Mouse (Mus musculus): ENCODE measurements around the gene Cnp. TPM values are rescaled to one million over a fixed set of nuclear protein-coding genes. Genes with fewer than 3 reads are reported as not detected.
A peak's percentile ranks its signal among the peaks of the same experiment; 100 is the strongest.

Cnp gene
- polyA plus RNA-seq, 1 experiment: 29.9 TPM

- Histone ChIP-seq H3K4me1 (ENCODE audit: control insufficient read depth, insufficient read depth, low read length) (no peaks in the 10 kb centered on the region), H3K4me3 (replicated peaks; ENCODE audit: extremely low read depth, low read depth, low read length) (no peak overlapping the region)
- 53% methylated on average over 1 of the region's 1 CpGs for WGBS
- TF ChIP-seq CTCF (IDR thresholded peaks at IDR 0.05; ENCODE audit: insufficient read depth, low read length) (no peak), POLR2A (IDR thresholded peaks at IDR 0.05; ENCODE audit: borderline replicate concordance, extremely low read depth, low read depth, low read length) (no peak)
- DNase-seq: no peak
Observed at GRCm38 (mm10) chr11:100535996-100536395, 38.7 kb upstream of the Cnp start.

- Histone ChIP-seq H3K4me1 (ENCODE audit: control insufficient read depth, insufficient read depth, low read length) (no peaks in the 10 kb centered on the region), H3K4me3 (replicated peaks; ENCODE audit: extremely low read depth, low read depth, low read length) (no peak overlapping the region)
- TF ChIP-seq POLR2A (IDR thresholded peaks at IDR 0.05; ENCODE audit: borderline replicate concordance, extremely low read depth, low read depth, low read length): no peak
- no peak for TF ChIP-seq CTCF (IDR thresholded peaks at IDR 0.05; ENCODE audit: insufficient read depth, low read length)
- no peak for DNase-seq
Observed at GRCm38 (mm10) chr11:100536466-100536865, 38.2 kb upstream of the Cnp start.

GRCm38 (mm10) chr11:100540966-100541365 is 33.7 kb upstream of the Cnp start:
- peaks cover 6% of the 10 kb centered on the region; the same call in 1 of the 2 replicates for H3K4me1 ChIP-seq (ENCODE audit: control insufficient read depth, insufficient read depth, low read length)
- DNase-seq: no peak
- WGBS: 46% methylated on average over 6 of the region's 6 CpGs
- TF ChIP-seq POLR2A (IDR thresholded peaks at IDR 0.05; ENCODE audit: borderline replicate concordance, extremely low read depth, low read depth, low read length) (no peak), CTCF (IDR thresholded peaks at IDR 0.05; ENCODE audit: insufficient read depth, low read length) (no peak)
- H3K4me3 ChIP-seq (replicated peaks; ENCODE audit: extremely low read depth, low read depth, low read length): no peak overlapping the region

DNA sequence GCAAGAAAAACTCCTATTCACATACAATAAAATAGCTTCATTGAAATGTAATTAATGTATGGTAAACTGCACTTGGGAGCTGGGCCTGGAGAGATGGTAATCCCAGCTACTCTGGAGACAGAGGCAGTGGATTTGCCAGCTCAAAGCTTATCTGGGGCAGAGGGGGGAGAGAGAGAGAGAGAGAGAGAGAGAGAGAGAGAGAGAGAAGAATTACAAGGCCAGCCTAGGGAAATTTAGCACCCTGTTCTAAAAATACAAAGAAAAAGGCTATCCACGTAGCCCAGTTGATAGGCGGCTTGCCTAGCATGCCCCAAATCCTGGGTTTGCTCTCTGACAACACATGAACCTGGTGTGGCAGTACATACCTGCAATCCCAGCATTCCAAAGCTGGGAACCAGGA is 33.1 kb upstream of the Cnp start:
- Histone ChIP-seq H3K4me3 (replicated peaks; ENCODE audit: extremely low read depth, low read depth, low read length) (no peak overlapping the region), H3K4me1 (ENCODE audit: control insufficient read depth, insufficient read depth, low read length) (peaks cover 7% of the 10 kb centered on the region; the same call in 1 of the 2 replicates)
- no peak for DNase-seq
- no peak for TF ChIP-seq CTCF (IDR thresholded peaks at IDR 0.05; ENCODE audit: insufficient read depth, low read length)
- no peak for TF ChIP-seq POLR2A (IDR thresholded peaks at IDR 0.05; ENCODE audit: borderline replicate concordance, extremely low read depth, low read depth, low read length)
- 77% methylated on average over 2 of the region's 2 CpGs for WGBS

- peaks cover 7% of the 10 kb centered on the region; the same call in 1 of the 2 replicates for H3K4me1 ChIP-seq (ENCODE audit: control insufficient read depth, insufficient read depth, low read length)
- TF ChIP-seq POLR2A (IDR thresholded peaks at IDR 0.05; ENCODE audit: borderline replicate concordance, extremely low read depth, low read depth, low read length) (peak; percentile 69; the same call in 1 of the 2 replicates), CTCF (IDR thresholded peaks at IDR 0.05; ENCODE audit: insufficient read depth, low read length) (no peak)
- WGBS: 5% methylated on average over 28 of the region's 28 CpGs
- H3K4me3 ChIP-seq (replicated peaks; ENCODE audit: extremely low read depth, low read depth, low read length): peak within 1 kb of the TSS; percentile 56
- peak; percentile 79 for DNase-seq
Observed at GRCm38 (mm10) chr11:100544832-100545745, 29.6 kb upstream of the Cnp start, which contains the start of gene Ttc25. Ttc25 (plus strand) TSS chr11:100545607.

DNA sequence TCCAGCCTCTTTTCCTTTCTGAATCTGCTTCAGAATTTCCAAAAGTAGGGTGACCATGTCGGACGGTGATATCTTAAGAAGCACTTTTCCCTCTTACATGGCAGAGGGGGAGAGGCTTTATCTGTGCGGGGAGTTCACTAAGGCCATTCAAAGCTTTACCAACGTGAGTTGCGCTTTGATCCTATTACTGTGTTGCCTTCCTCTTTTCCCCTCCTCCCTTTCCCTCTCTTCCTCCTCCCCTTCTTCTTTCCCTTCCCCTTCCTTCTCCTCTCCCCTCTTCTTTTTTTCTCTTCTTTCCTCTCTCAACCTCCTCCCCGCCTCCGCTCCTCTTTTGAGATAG is 29.0 kb upstream of the Cnp start:
- DNase-seq: no peak
- Histone ChIP-seq H3K4me3 (replicated peaks; ENCODE audit: extremely low read depth, low read depth, low read length) (peak overlapping the region; percentile 56), H3K4me1 (ENCODE audit: control insufficient read depth, insufficient read depth, low read length) (peaks cover 7% of the 10 kb centered on the region; the same call in 1 of the 2 replicates)
- 24% methylated on average over 7 of the region's 7 CpGs for WGBS
- TF ChIP-seq POLR2A (IDR thresholded peaks at IDR 0.05; ENCODE audit: borderline replicate concordance, extremely low read depth, low read depth, low read length) (no peak), CTCF (IDR thresholded peaks at IDR 0.05; ENCODE audit: insufficient read depth, low read length) (no peak)

- H3K4me3 ChIP-seq (replicated peaks; ENCODE audit: extremely low read depth, low read depth, low read length): no peak overlapping the region
- 59% methylated on average over 6 of the region's 6 CpGs for WGBS
- DNase-seq: no peak
- TF ChIP-seq CTCF (IDR thresholded peaks at IDR 0.05; ENCODE audit: insufficient read depth, low read length): no peak
- no peak for TF ChIP-seq POLR2A (IDR thresholded peaks at IDR 0.05; ENCODE audit: borderline replicate concordance, extremely low read depth, low read depth, low read length)
- H3K4me1 ChIP-seq (ENCODE audit: control insufficient read depth, insufficient read depth, low read length): peaks cover 7% of the 10 kb centered on the region; the same call in 1 of the 2 replicates
Observed at GRCm38 (mm10) chr11:100546955-100547354, 27.7 kb upstream of the Cnp start.

DNA sequence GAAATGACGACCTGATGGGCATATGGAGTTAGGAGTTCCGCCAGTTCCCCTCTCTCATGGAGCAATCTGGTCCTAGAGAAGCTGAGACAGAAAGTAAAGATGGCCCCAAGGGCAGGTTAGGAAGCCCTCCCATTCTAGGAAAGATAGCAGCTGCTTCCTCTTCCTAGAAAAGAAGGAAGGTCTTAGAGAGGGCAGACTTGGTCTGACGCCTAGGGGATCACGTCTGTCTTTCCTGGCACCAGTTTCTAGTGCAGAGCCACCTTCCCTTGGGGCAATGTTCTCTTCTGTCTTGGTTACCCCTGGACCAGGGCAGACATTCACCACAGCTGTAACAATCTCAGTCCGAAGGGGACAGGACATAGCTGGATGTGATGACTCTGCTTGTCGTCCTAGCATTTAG is 26.6 kb upstream of the Cnp start:
- TF ChIP-seq POLR2A (IDR thresholded peaks at IDR 0.05; ENCODE audit: borderline replicate concordance, extremely low read depth, low read depth, low read length) (no peak), CTCF (IDR thresholded peaks at IDR 0.05; ENCODE audit: insufficient read depth, low read length) (no peak)
- no peak for DNase-seq
- peaks cover 7% of the 10 kb centered on the region; the same call in 1 of the 2 replicates for H3K4me1 ChIP-seq (ENCODE audit: control insufficient read depth, insufficient read depth, low read length)
- H3K4me3 ChIP-seq (replicated peaks; ENCODE audit: extremely low read depth, low read depth, low read length): no peak overlapping the region
- WGBS: 68% methylated on average over 6 of the region's 6 CpGs

DNA sequence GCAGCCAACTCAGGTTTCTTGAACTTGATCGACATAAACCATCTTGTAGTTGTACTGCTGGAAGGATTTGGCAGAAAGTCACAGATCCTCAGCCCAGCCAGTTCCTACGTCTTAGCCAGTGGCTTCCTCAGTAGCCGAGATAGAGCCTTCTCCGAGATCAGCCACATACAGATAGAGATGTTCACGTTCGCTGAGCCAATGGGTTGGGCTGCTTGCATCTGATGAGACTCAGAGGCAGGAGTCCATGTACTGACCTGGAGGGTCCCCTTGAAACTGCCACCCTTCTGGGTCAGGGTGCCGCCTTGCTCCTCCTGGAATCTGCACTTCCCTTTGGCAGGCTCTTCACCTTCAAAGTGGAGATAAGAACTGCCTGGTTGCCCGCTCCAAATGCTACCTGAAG is 25.2 kb upstream of the Cnp start:
- peaks cover 7% of the 10 kb centered on the region; the same call in 1 of the 2 replicates for H3K4me1 ChIP-seq (ENCODE audit: control insufficient read depth, insufficient read depth, low read length)
- no peak for DNase-seq
- 74% methylated on average over 8 of the region's 8 CpGs for WGBS

DNA sequence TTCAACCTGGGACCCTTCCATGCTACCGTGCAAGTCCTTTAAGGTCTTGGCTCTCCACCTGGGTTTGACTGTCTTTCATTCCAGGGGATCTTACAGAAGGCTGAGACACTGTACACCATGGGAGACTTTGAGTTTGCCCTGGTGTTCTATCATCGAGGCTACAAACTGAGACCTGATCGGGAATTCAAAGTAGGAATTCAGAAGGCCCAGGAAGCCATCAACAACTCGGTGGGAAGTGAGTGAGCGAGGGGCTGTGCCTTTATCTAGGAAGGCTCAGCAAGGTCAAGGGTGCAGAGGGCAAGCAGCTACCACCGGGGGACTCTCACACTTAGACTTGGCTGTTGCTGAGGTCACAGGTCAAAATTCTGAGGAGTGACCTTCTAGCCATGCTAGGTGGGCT is 24.6 kb upstream of the Cnp start:
- Histone ChIP-seq H3K4me1 (ENCODE audit: control insufficient read depth, insufficient read depth, low read length) (peaks cover 7% of the 10 kb centered on the region; the same call in 1 of the 2 replicates), H3K4me3 (replicated peaks; ENCODE audit: extremely low read depth, low read depth, low read length) (no peak overlapping the region)
- TF ChIP-seq POLR2A (IDR thresholded peaks at IDR 0.05; ENCODE audit: borderline replicate concordance, extremely low read depth, low read depth, low read length) (no peak), CTCF (IDR thresholded peaks at IDR 0.05; ENCODE audit: insufficient read depth, low read length) (no peak)
- no peak for DNase-seq
- WGBS: 65% methylated on average over 6 of the region's 6 CpGs

More for the DNA sequence above, 25.2 kb upstream of the Cnp start:
- TF ChIP-seq POLR2A (IDR thresholded peaks at IDR 0.05; ENCODE audit: borderline replicate concordance, extremely low read depth, low read depth, low read length): no peak
- no peak for TF ChIP-seq CTCF (IDR thresholded peaks at IDR 0.05; ENCODE audit: insufficient read depth, low read length)
- H3K4me3 ChIP-seq (replicated peaks; ENCODE audit: extremely low read depth, low read depth, low read length): no peak overlapping the region
